Mouse (Mus musculus) midbrain, embryonic 16.5 days (tissue): ENCODE results near the gene Adcy5. TPM values are rescaled to one million over a fixed set of nuclear protein-coding genes. Genes with fewer than 3 reads are reported as not detected.

ENCODE experiments used
- ATAC-seq: fragments of 200-750 bp; cut with Nextera tagmentation; 2 replicates; pipeline ENCODE4 v1.8.0; 2017; ENCODE audit warnings: moderate TSS enrichment
- H3K27ac ChIP-seq: fragments of 300-500 bp; sonication (generic); 2 replicates; pipeline ENCODE4 v1.5.1; 2014; ENCODE audit warnings: mild to moderate bottlenecking, low read length, mixed read lengths
- H3K27me3 ChIP-seq: fragments of 300-500 bp; sonication (generic); 2 replicates; pipeline ENCODE4 v1.6.1; 2014; ENCODE audit warnings: low read depth, low read length, mixed read lengths; ENCODE audit not compliant: control insufficient read depth, insufficient read depth
- H3K36me3 ChIP-seq: fragments of 300-500 bp; sonication (generic); 2 replicates; pipeline ENCODE4 v1.6.1; 2014; ENCODE audit warnings: mild to moderate bottlenecking, low read length, moderate library complexity, mixed read lengths; ENCODE audit not compliant: control insufficient read depth, insufficient read depth
- H3K4me1 ChIP-seq: fragments of 300-500 bp; sonication (generic); 2 replicates; pipeline ENCODE4 v1.6.1; 2014; ENCODE audit warnings: mild to moderate bottlenecking, low read length, mixed read lengths; ENCODE audit not compliant: control insufficient read depth, insufficient read depth
- H3K4me2 ChIP-seq: fragments of 300-500 bp; sonication (generic); 2 replicates; pipeline ENCODE4 v1.6.1; 2014; ENCODE audit warnings: mild to moderate bottlenecking, low read length, mixed read lengths
- H3K4me3 ChIP-seq: fragments of 300-500 bp; sonication (generic); 2 replicates; pipeline ENCODE4 v1.5.1; 2014; ENCODE audit warnings: low read depth, mild to moderate bottlenecking, low read length, moderate library complexity, mixed read lengths
- H3K9ac ChIP-seq: fragments of 300-500 bp; sonication (generic); 2 replicates; pipeline ENCODE4 v1.6.1; 2014; ENCODE audit warnings: low read depth, low read length, mixed read lengths
- H3K9me3 ChIP-seq: fragments of 300-500 bp; sonication (generic); replicated peaks from 2 replicates; pipeline ENCODE4 v1.6.1; 2014; ENCODE audit warnings: mild to moderate bottlenecking, low read length, mixed read lengths; ENCODE audit not compliant: control insufficient read depth, poor library complexity, severe bottlenecking
- WGBS: fragments of 180-500 bp; shearing (Covaris S2); extraction: QIAGEN DNeasy Blood & Tissue Kit; methylation state at CpG from one replicate; pipeline ENCODE4 v1.1.7; 2014; 5-methylcytosine and 5-hydroxymethylcytosine counted together
- polyA plus RNA-seq: library from polyadenylated mRNA; unstranded; fragments of >200 nt; fragmentation: Nextera tagmentation; extraction: Ambion mirVana; gene quantifications from 2 replicates; pipeline ENCODE4 v1.2.1, GENCODE M21; 2015

The Adcy5 gene
- 7.0 and 7.1 TPM in 2 replicates for polyA plus RNA-seq

- Histone ChIP-seq H3K36me3 (no peaks in the 10 kb centered on the region), H3K9me3 (no peaks in the 10 kb centered on the region), H3K4me1 (peaks cover 51% of the 10 kb centered on the region)
Observed at GRCm38 (mm10) chr16:35154641-35155390, at the start of gene Adcy5. Gene Adcy5, plus strand, starts transcription at chr16:35154877.

GRCm38 (mm10) chr16:35107985-35108384, 46.7 kb upstream of the Adcy5 start:
- no peaks in the 10 kb centered on the region for H3K9me3 ChIP-seq
- no peak overlapping the region for H3K27ac ChIP-seq
- no peak overlapping the region for H3K4me3 ChIP-seq
- H3K4me1 ChIP-seq: peaks cover 10% of the 10 kb centered on the region
- no peaks in the 10 kb centered on the region; the same call in 1 of the 2 replicates for H3K36me3 ChIP-seq
- no peaks in the 10 kb centered on the region for H3K27me3 ChIP-seq
- ATAC-seq: no peak
- no peak overlapping the region for H3K4me2 ChIP-seq
- WGBS: 69% methylated on average over 6 of the region's 6 CpGs
- no peak overlapping the region for H3K9ac ChIP-seq

More at GRCm38 (mm10) chr16:35154641-35155390, at the start of gene Adcy5:
- Histone ChIP-seq H3K27me3 (peaks cover 10% of the 10 kb centered on the region), H3K27ac (peak within 1 kb of the TSS; percentile 91), H3K4me2 (peak within 1 kb of the TSS; percentile 82), H3K9ac (peak within 1 kb of the TSS; percentile 91), H3K4me3 (peak within 1 kb of the TSS; percentile 82)
- peak; percentile 62 for ATAC-seq
- 1% methylated on average over 41 of the region's 104 CpGs for WGBS

- Histone ChIP-seq H3K4me2 (no peak overlapping the region), H3K4me1 (peaks cover 10% of the 10 kb centered on the region), H3K27me3 (no peaks in the 10 kb centered on the region), H3K9ac (no peak overlapping the region), H3K9me3 (no peaks in the 10 kb centered on the region), H3K4me3 (no peak overlapping the region), H3K36me3 (no peaks in the 10 kb centered on the region; the same call in 1 of the 2 replicates), H3K27ac (no peak overlapping the region)
- 60% methylated on average over 8 of the region's 8 CpGs for WGBS
- ATAC-seq: no peak
Observed at GRCm38 (mm10) chr16:35109156-35109555, 45.5 kb upstream of the Adcy5 start.

- no peak overlapping the region for H3K4me2 ChIP-seq
- WGBS: 48% methylated on average over 7 of the region's 7 CpGs
Observed at GRCm38 (mm10) chr16:35109656-35110291, 44.9 kb upstream of the Adcy5 start.

GRCm38 (mm10) chr16:35110410-35111142, 44.1 kb upstream of the Adcy5 start:
- Histone ChIP-seq H3K4me1 (peaks cover 10% of the 10 kb centered on the region), H3K4me2 (peak overlapping the region; percentile 55), H3K27ac (peak overlapping the region; percentile 57), H3K27me3 (no peaks in the 10 kb centered on the region), H3K36me3 (no peaks in the 10 kb centered on the region; the same call in 1 of the 2 replicates), H3K9ac (peak overlapping the region; percentile 57), H3K9me3 (no peaks in the 10 kb centered on the region), H3K4me3 (0 out of 2 replicates have a peak overlapping the region, but pooled peaks have one; percentile 12)
- 24% methylated on average over 10 of the region's 10 CpGs for WGBS
- ATAC-seq: peak; percentile 91

More at GRCm38 (mm10) chr16:35109656-35110291, 44.9 kb upstream of the Adcy5 start:
- H3K36me3 ChIP-seq: no peaks in the 10 kb centered on the region; the same call in 1 of the 2 replicates
- H3K4me3 ChIP-seq: no peak overlapping the region
- no peaks in the 10 kb centered on the region for H3K9me3 ChIP-seq
- no peak overlapping the region for H3K27ac ChIP-seq
- peaks cover 10% of the 10 kb centered on the region for H3K4me1 ChIP-seq
- no peak overlapping the region for H3K9ac ChIP-seq
- no peaks in the 10 kb centered on the region for H3K27me3 ChIP-seq
- no peak for ATAC-seq

GRCm38 (mm10) chr16:35111143-35111620, 43.5 kb upstream of the Adcy5 start:
- no peak overlapping the region; the same call in 1 of the 2 replicates for H3K27ac ChIP-seq
- H3K9me3 ChIP-seq: no peaks in the 10 kb centered on the region
- peak; percentile 61 for ATAC-seq
- H3K4me1 ChIP-seq: peaks cover 10% of the 10 kb centered on the region
- H3K27me3 ChIP-seq: no peaks in the 10 kb centered on the region
- no peaks in the 10 kb centered on the region; the same call in 1 of the 2 replicates for H3K36me3 ChIP-seq
- WGBS: 64% methylated on average over 8 of the region's 8 CpGs
- peak overlapping the region; percentile 55 for H3K4me2 ChIP-seq
- H3K9ac ChIP-seq: peak overlapping the region; percentile 57; the same call in 1 of the 2 replicates
- no peak overlapping the region for H3K4me3 ChIP-seq

GRCm38 (mm10) chr16:35113496-35113895, 41.2 kb upstream of the Adcy5 start:
- Histone ChIP-seq H3K4me1 (peaks cover 13% of the 10 kb centered on the region), H3K4me3 (no peak overlapping the region), H3K4me2 (no peak overlapping the region), H3K27me3 (no peaks in the 10 kb centered on the region), H3K9me3 (no peaks in the 10 kb centered on the region), H3K9ac (no peak overlapping the region), H3K27ac (no peak overlapping the region), H3K36me3 (no peaks in the 10 kb centered on the region)
- 95% methylated on average over 5 of the region's 5 CpGs for WGBS
- ATAC-seq: no peak

- ATAC-seq: no peak
Observed at GRCm38 (mm10) chr16:35116328-35116956, 38.2 kb upstream of the Adcy5 start.

More at GRCm38 (mm10) chr16:35116328-35116956, 38.2 kb upstream of the Adcy5 start:
- no peak overlapping the region for H3K4me2 ChIP-seq
- no peak overlapping the region for H3K4me3 ChIP-seq
- 78% methylated on average over 7 of the region's 7 CpGs for WGBS
- H3K36me3 ChIP-seq: no peaks in the 10 kb centered on the region
- 0 out of 2 replicates have a peak, but pooled peaks cover 3% of the 10 kb centered on the region for H3K4me1 ChIP-seq
- H3K9me3 ChIP-seq: no peaks in the 10 kb centered on the region
- no peak overlapping the region for H3K27ac ChIP-seq
- no peak overlapping the region for H3K9ac ChIP-seq
- H3K27me3 ChIP-seq: no peaks in the 10 kb centered on the region
